ENCODE assay signal across 12 mouse cellular contexts in genomic region chr11:64010724-64011496, GRCm38 (mm10).
DNase-seq lines count a peak whose midpoint lies in the region; ATAC-seq and TF ChIP-seq lines count a peak whose summit lies in the region.
"Had no signal": no experiment of that assay in that cellular context is flagged by ENCODE, and none has a peak within 500 bp of the region (broad histone marks: within the 10 kb centered on the region; RNA-seq: fewer than 3 reads in every experiment).

No protein-coding gene starts in this region.

- ATAC-seq in megakaryocyte, adult 5-6 weeks (ENCODE audit: poor library complexity, severe bottlenecking) = 0 out of 2 replicates have a peak, but pooled peaks have one; percentile 18
- ATAC-seq: forebrain, postnatal 0 days had no signal

- H3K4me3 ChIP-seq in kidney, adult 2 months (ENCODE audit: insufficient read depth, low read depth, low read length) = no peak overlapping the region
- H3K4me3 ChIP-seq: midbrain, embryonic 12.5 days; neural tube, embryonic 12.5 days; stomach, embryonic 15.5 days had no signal

- DNase-seq in kidney, adult 2 months = peak; percentile 15
- no peak for DNase-seq in kidney, adult 8-10 months
- peak; percentile 30 for DNase-seq in c-Kit-positive CD71-negative TER-119-negative erythroid progenitor cells, embryonic 14.5 days (ENCODE audit: low read depth)
- peak; percentile 41 for DNase-seq in embryo, embryonic 11 days
- no peak for DNase-seq in gastrocnemius, postnatal 36 days
- DNase-seq in urinary bladder, adult 18-20 months (ENCODE audit: low spot score in 2 of 2) = no peak
- DNase-seq: forebrain, postnatal 0 days; right cerebral cortex, postnatal 14 days had no signal

- intact Hi-C loops in gastrocnemius, postnatal 36 days (cut with DNase I) = no loop called here

- TF ChIP-seq CTCF in kidney, adult 2 months (conservative IDR thresholded peaks at IDR 0.05; ENCODE audit: insufficient read depth, insufficient read length, low read depth, low read length) = no peak

- no peaks in the 10 kb centered on the region for H3K36me3 ChIP-seq in kidney, adult 2 months (ENCODE audit: control insufficient read depth, insufficient read depth, low read length)
- H3K36me3 ChIP-seq: midbrain, embryonic 12.5 days; neural tube, embryonic 12.5 days; stomach, embryonic 15.5 days had no signal

- H3K4me1 ChIP-seq in kidney, adult 2 months (ENCODE audit: control insufficient read depth, insufficient read depth, low read length) = no peaks in the 10 kb centered on the region
- H3K4me1 ChIP-seq: stomach, embryonic 15.5 days had no signal

- H3K27ac ChIP-seq in kidney, adult 2 months (ENCODE audit: insufficient read depth, low read depth, low read length) = no peak overlapping the region
- H3K27ac ChIP-seq: midbrain, embryonic 12.5 days; neural tube, embryonic 12.5 days; stomach, embryonic 15.5 days had no signal

- 61% methylated on average over 22 of the region's 22 CpGs for WGBS in kidney, adult 2 months

- H3K27me3 ChIP-seq in kidney, adult 2 months (replicated peaks; ENCODE audit: control insufficient read depth, insufficient read depth, low read length) = no peaks in the 10 kb centered on the region
- H3K27me3 ChIP-seq: neural tube, embryonic 12.5 days; stomach, embryonic 15.5 days had no signal

- no peak for TF ChIP-seq POLR2A in kidney, adult 2 months (IDR thresholded peaks at IDR 0.05; ENCODE audit: low read depth, low read length)

Comparison
In these comparisons a context has a peak if more than half of its experiments do, and no peak if none do; other contexts are left out.
1. DNase-seq: peak in kidney, adult 2 months (single experiment), c-Kit-positive CD71-negative TER-119-negative erythroid progenitor cells, embryonic 14.5 days (single experiment) and embryo, embryonic 11 days (single experiment); none in kidney, adult 8-10 months (0 of 2), gastrocnemius, postnatal 36 days (0 of 2) and urinary bladder, adult 18-20 months (0 of 2).